Mouse (Mus musculus) kidney, embryonic 16.5 days (tissue): ENCODE data around the gene A3galt2. TPM values are rescaled to one million over a fixed set of nuclear protein-coding genes. Genes with fewer than 3 reads are reported as not detected.
A peak's percentile ranks its signal among the peaks of the same experiment; 100 is the strongest.

Experiments
- ATAC-seq: fragments of 200-750 bp; cut with Nextera tagmentation; 2 replicates; pipeline ENCODE4 v1.8.0; 2017; ENCODE audit warnings: moderate TSS enrichment; ENCODE audit not compliant: low FRiP score, low TSS enrichment
- H3K27ac ChIP-seq: fragments of 300-500 bp; sonication (generic); 2 replicates; pipeline ENCODE4 v1.5.1; 2014; ENCODE audit warnings: low read length
- H3K27me3 ChIP-seq: fragments of 300-500 bp; sonication (generic); 2 replicates; pipeline ENCODE4 v1.6.1; 2014; ENCODE audit warnings: low read length, control low read depth, mixed read lengths; ENCODE audit not compliant: insufficient read depth
- H3K36me3 ChIP-seq: fragments of 300-500 bp; sonication (generic); 2 replicates; pipeline ENCODE4 v1.6.1; 2014; ENCODE audit warnings: low read length, control low read depth, mixed read lengths; ENCODE audit not compliant: insufficient read depth
- H3K4me1 ChIP-seq: fragments of 300-500 bp; sonication (generic); 2 replicates; pipeline ENCODE4 v1.6.1; 2014; ENCODE audit warnings: low read length, control low read depth, mixed read lengths; ENCODE audit not compliant: insufficient read depth
- H3K4me2 ChIP-seq: fragments of 300-500 bp; sonication (generic); replicated peaks from 2 replicates; pipeline ENCODE4 v1.6.1; 2014; ENCODE audit warnings: low read depth, low read length
- H3K4me3 ChIP-seq: fragments of 300-500 bp; sonication (generic); 2 replicates; pipeline ENCODE4 v1.5.1; 2014; ENCODE audit warnings: mild to moderate bottlenecking, low read length
- H3K9ac ChIP-seq: fragments of 300-500 bp; sonication (generic); replicated peaks from 2 replicates; pipeline ENCODE4 v1.6.1; 2014; ENCODE audit warnings: low read length
- H3K9me3 ChIP-seq: fragments of 300-500 bp; sonication (generic); 2 replicates; pipeline ENCODE4 v1.6.1; 2016; ENCODE audit warnings: low read length, control low read depth
- WGBS: fragments of 180-500 bp; shearing (Covaris S2); extraction: QIAGEN DNeasy Blood & Tissue Kit; methylation state at CpG from one replicate; pipeline ENCODE4 v1.1.7; 2014; 5-methylcytosine and 5-hydroxymethylcytosine counted together
- polyA plus RNA-seq: library from polyadenylated mRNA; unstranded; fragments of >200 nt; fragmentation: Nextera tagmentation; extraction: Ambion mirVana; gene quantifications from 2 replicates; pipeline ENCODE4 v1.2.1, GENCODE M21; 2015

Gene A3galt2
- polyA plus RNA-seq, 1 experiment from 2014 or later = 0.24 TPM

DNA sequence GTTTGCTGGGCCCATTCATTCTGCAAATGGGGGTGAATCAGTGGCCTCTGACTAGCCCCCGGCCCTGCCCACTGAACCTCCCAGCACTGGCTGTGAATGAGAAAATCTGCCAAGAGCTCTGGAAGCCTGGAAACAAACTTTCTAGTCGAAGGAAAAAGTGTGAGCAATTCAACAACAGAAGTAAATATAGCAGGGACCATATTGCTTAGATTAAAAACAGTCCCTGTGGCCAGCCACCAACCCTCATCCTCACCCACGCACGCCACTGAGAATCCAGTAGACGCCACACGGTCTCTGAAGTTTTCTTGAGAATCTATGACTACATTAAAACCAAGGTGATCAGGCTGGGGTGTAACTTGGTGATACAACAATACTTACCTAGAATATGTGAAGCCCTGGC lies 42.2 kb upstream of the A3galt2 start:
- WGBS = 88% methylated on average over 6 of the region's 6 CpGs

DNA sequence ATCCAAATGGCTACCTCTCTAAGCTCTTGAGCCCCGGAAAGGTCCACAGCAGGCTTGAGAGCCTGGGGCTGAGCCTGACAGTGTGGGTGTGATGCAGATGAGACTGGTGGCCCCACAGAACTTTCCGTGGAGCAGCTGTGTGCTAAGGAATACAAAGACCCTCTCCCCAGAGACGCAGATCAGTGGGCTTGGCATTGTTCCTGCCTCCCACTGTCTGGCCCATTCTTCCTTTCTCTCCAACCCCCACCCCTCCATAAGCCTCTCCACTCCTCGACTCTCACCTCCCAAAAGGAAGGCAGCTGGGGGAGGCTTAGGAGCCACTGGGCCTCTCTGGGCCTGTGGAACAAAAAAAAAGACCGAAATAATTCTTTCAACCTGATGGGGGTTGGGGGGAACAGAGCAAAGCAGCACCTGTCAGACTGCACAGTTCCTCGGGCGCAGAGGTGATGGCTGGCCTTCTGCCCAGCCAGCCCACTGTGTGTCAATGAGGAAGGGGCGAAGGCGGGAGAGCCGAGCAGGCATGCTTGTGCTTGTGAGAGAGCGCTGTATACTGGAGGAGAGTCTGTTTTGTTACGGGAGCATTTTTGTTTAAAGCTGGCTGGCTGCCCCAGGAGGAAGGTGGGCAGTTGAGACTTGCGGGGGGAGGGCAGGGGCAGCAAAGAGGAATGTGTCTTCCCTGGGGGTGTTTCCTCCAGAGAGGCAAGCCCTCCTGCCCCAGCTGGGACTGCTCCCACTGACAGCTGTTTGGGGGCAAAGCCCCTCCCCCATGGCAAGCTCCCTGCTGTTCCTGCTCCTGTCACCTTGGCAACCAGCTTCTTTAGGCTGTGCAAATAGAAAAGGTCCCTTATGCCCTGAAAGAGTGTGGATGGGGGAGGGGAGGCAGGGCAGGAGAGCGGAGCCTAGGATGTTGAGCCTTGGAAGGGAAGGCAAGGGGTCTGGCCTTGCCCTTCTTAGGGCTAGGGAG lies 39.6 kb upstream of the A3galt2 start:
- H3K36me3 ChIP-seq = no peaks in the 10 kb centered on the region
- peak overlapping the region; percentile 82 for H3K27ac ChIP-seq
- 7% methylated on average over 14 of the region's 14 CpGs for WGBS
- H3K4me1 ChIP-seq = peaks cover 59% of the 10 kb centered on the region
- no peak overlapping the region for H3K4me3 ChIP-seq
- peak; percentile 72 for ATAC-seq
- peak overlapping the region; percentile 36; the same call in 1 of the 2 replicates for H3K9ac ChIP-seq
- peak overlapping the region; percentile 31 for H3K4me2 ChIP-seq
- no peaks in the 10 kb centered on the region for H3K27me3 ChIP-seq
- no peaks in the 10 kb centered on the region for H3K9me3 ChIP-seq

More for the DNA sequence above, 42.2 kb upstream of the A3galt2 start:
- Histone ChIP-seq H3K9me3 (no peaks in the 10 kb centered on the region), H3K36me3 (0 out of 2 replicates have a peak, but pooled peaks cover 4% of the 10 kb centered on the region), H3K27me3 (no peaks in the 10 kb centered on the region), H3K4me1 (peaks cover 41% of the 10 kb centered on the region), H3K4me2 (no peak overlapping the region), H3K27ac (no peak overlapping the region), H3K9ac (no peak overlapping the region), H3K4me3 (no peak overlapping the region)
- ATAC-seq = no peak

DNA sequence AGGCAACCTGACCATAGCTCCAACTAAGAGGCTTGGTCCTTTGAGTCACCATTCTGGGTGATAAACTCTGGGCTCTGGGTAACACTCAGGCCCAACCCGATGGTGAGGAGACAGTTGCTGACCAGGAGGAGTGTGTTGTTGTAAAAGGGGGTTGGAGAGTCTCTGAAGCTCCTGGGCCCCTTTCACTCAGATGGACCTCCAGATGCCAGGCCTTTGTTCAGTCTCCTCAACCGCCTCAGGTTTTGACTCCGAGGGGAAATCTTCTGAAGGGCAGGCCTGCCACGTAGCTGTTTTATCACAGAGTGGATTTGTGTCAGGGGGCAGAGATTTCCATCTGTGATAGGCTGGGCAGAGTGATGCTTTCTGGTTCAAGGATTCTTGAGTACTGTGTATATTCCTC lies 38.9 kb upstream of the A3galt2 start:
- Histone ChIP-seq H3K27me3 (no peaks in the 10 kb centered on the region), H3K9ac (0 out of 2 replicates have a peak overlapping the region, but pooled peaks have one; percentile 1), H3K4me3 (no peak overlapping the region), H3K4me2 (peak overlapping the region; percentile 31; the same call in 1 of the 2 replicates), H3K36me3 (no peaks in the 10 kb centered on the region), H3K9me3 (no peaks in the 10 kb centered on the region), H3K27ac (peak overlapping the region; percentile 82), H3K4me1 (peaks cover 60% of the 10 kb centered on the region)
- no peak for ATAC-seq
- WGBS = 17% methylated on average over 4 of the region's 4 CpGs

DNA sequence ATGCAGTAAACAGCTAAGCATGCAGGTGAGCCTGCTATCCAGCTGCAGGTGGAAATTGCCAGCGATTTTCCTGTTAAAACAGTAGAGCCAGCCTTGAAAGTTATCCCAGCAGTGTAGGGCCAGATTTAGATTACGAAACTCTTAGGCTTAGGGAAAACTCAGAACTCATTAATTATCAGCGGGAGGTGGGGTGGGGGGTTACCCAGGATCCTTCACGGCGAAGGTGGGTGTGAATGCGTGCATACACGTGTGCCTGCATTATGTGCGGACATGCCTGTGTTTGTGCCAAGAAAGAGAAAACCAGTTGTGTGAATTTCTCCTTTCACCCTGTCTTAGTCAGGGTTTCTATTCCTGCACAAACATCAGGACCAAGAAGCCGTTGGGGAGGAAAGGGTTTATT lies 38.4 kb upstream of the A3galt2 start:
- 50% methylated on average over 9 of the region's 9 CpGs for WGBS
- H3K9ac ChIP-seq = no peak overlapping the region
- no peak overlapping the region for H3K4me3 ChIP-seq
- H3K9me3 ChIP-seq = no peaks in the 10 kb centered on the region
- no peak for ATAC-seq
- no peak overlapping the region for H3K4me2 ChIP-seq
- H3K4me1 ChIP-seq = peaks cover 57% of the 10 kb centered on the region
- H3K27me3 ChIP-seq = no peaks in the 10 kb centered on the region
- H3K27ac ChIP-seq = peak overlapping the region; percentile 82; the same call in 1 of the 2 replicates
- H3K36me3 ChIP-seq = no peaks in the 10 kb centered on the region

DNA sequence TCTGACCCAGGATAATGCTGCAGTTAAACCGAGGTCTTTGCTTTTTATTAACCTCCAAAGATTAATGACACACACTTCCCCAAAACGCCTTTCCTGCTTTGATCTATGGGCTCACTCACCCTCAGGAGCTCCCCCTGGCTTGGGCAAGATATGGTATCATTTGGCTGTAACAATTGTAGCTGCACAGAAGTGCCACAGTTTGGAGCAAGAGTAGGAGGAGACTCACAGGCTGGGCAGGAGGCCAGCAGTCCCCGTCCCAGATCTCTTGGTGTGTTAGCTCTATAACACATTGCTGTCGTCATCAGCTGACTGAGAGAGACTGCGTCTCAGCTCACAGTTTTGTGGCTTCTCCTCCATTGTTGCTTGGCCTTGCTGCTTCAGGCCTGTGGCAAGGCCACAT lies 35.1 kb upstream of the A3galt2 start:
- WGBS = 5% methylated on average over 5 of the region's 5 CpGs
- H3K36me3 ChIP-seq = no peaks in the 10 kb centered on the region
- peaks cover 40% of the 10 kb centered on the region for H3K4me1 ChIP-seq
- H3K27me3 ChIP-seq = no peaks in the 10 kb centered on the region
- no peak overlapping the region for H3K4me3 ChIP-seq
- peak; percentile 65 for ATAC-seq
- no peaks in the 10 kb centered on the region for H3K9me3 ChIP-seq
- no peak overlapping the region for H3K4me2 ChIP-seq
- H3K9ac ChIP-seq = no peak overlapping the region; the same call in 1 of the 2 replicates
- peak overlapping the region; percentile 86 for H3K27ac ChIP-seq

DNA sequence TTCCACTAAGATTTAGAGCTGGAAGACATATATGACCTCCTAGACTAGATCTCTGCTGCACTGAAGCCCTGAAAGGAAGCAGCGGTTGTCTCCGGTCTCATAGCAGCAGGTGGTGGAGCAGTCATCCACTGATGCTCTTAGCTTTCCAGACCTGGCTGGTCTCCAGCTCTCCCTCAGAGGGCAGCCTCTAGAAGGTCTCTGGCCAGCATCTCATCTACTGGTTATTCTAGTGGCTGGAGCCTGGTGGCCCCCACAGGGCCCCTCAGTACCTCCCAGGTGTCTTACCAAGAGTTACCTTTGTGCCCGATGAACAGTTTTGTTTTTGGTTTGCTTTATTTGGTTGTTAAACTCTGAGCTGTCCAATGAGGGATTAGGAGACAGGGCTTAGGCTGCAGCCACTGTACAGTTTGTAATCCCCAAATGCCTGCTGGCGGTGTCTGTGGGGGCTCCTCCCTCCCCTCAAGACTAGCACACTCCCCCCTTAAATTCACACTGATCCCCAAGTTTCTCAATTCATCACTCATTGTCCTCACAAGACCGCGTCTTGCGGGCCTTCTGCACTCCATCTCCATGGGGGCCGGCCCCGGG lies 34.0 kb upstream of the A3galt2 start:
- Histone ChIP-seq H3K27ac (no peak overlapping the region), H3K27me3 (no peaks in the 10 kb centered on the region), H3K9ac (no peak overlapping the region), H3K4me1 (peaks cover 30% of the 10 kb centered on the region), H3K4me3 (no peak overlapping the region), H3K4me2 (no peak overlapping the region), H3K36me3 (no peaks in the 10 kb centered on the region), H3K9me3 (no peaks in the 10 kb centered on the region)
- 79% methylated on average over 9 of the region's 9 CpGs for WGBS
- ATAC-seq = no peak

DNA sequence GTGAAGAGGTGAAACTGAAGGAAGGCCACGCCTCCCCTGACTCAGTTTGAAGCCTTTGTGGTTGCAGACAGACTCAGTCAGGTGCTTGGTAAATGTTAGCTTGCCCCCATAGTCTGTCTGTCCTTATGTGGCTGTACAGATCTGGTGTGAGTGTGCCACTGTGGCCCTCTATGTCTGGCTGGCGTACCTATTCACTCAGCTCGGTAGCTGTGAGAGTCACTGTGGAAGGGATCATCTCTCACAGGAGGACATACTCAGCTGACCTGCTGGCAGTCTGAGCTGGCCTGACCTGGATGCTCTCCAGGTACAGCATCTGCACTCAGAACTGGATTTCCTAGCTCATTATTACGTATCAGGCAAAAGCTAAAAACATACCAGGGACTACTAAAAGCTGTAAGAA lies 33.4 kb upstream of the A3galt2 start:
- H3K9me3 ChIP-seq = no peaks in the 10 kb centered on the region
- H3K27ac ChIP-seq = no peak overlapping the region
- no peak overlapping the region for H3K4me2 ChIP-seq
- H3K27me3 ChIP-seq = no peaks in the 10 kb centered on the region
- H3K4me1 ChIP-seq = peaks cover 25% of the 10 kb centered on the region
- H3K9ac ChIP-seq = no peak overlapping the region
- no peaks in the 10 kb centered on the region for H3K36me3 ChIP-seq
- ATAC-seq = no peak
- no peak overlapping the region for H3K4me3 ChIP-seq
- WGBS = 83% methylated on average over 4 of the region's 4 CpGs

DNA sequence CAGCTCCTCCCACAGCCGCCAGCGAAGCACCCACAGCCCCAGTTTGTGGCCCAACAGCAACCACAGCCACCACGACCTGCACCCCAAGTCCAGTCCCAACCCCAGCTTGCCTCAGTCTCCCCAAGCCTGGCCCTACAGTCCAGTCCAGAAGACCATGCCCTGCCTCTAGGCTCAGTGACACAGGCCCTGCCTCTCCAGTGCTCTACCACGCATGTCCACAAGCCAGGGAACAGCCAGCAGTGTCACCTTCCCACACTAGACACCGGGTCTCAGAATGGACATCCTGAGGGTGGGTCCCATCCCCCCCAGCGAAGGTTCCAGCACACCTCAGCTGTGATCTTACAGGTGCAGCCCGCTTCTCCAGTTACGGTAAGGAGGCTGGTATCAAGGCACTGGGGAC lies 32.2 kb upstream of the A3galt2 start:
- Histone ChIP-seq H3K36me3 (no peaks in the 10 kb centered on the region), H3K27ac (no peak overlapping the region), H3K4me1 (peaks cover 28% of the 10 kb centered on the region), H3K4me2 (no peak overlapping the region), H3K9me3 (no peaks in the 10 kb centered on the region), H3K4me3 (no peak overlapping the region), H3K9ac (no peak overlapping the region), H3K27me3 (no peaks in the 10 kb centered on the region)
- WGBS = 94% methylated on average over 8 of the region's 8 CpGs
- no peak for ATAC-seq

DNA sequence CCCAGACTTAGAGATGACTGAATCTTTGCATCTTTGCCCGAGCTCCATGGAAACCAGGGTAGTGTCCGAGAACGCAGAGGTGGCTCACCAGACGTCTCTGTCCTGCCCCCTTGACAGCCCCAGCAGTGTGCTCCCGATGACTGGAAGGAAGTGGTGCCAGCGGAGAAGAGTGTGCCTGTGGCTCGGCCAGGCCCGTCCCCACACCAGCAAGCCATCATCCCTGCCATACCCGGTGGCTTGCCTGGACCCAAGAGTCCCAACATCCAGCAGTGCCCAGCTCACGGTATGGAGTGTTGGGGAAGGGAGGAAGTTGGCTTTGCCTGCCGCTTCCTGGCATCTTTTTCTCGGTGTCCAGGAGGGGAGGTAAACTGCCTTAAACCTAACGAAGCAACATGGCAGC lies 31.7 kb upstream of the A3galt2 start:
- Histone ChIP-seq H3K27me3 (no peaks in the 10 kb centered on the region), H3K27ac (no peak overlapping the region), H3K4me2 (no peak overlapping the region), H3K9me3 (no peaks in the 10 kb centered on the region), H3K36me3 (no peaks in the 10 kb centered on the region), H3K9ac (no peak overlapping the region), H3K4me3 (no peak overlapping the region), H3K4me1 (peaks cover 30% of the 10 kb centered on the region)
- no peak for ATAC-seq
- WGBS = 81% methylated on average over 13 of the region's 13 CpGs

DNA sequence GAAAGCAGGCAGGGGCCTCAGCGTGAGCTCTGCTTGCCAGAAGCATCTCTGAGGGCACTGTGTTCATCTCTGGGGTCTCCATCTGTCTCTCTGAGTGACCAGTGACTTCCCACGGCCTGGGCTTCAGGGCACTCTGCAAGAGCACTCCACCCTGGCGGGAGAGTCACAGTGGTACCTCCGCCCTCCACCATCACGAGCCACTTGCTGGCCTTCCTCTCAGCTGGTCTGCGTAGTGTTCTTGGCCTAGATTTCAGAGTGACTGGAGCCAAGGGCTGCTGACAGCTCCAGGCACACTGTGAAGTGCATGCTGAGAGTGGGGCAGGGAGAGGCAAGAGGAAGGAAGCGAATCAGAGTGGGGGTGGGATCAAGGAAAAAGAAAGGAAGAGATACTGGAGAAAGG lies 31.1 kb upstream of the A3galt2 start:
- no peak overlapping the region for H3K9ac ChIP-seq
- no peak overlapping the region for H3K4me3 ChIP-seq
- H3K27ac ChIP-seq = no peak overlapping the region
- H3K9me3 ChIP-seq = no peaks in the 10 kb centered on the region
- WGBS = 67% methylated on average over 7 of the region's 7 CpGs
- H3K4me1 ChIP-seq = peaks cover 33% of the 10 kb centered on the region
- no peaks in the 10 kb centered on the region for H3K36me3 ChIP-seq
- H3K4me2 ChIP-seq = no peak overlapping the region
- H3K27me3 ChIP-seq = no peaks in the 10 kb centered on the region
- ATAC-seq = no peak
